Mouse (Mus musculus): ENCODE results near the gene Birc2. TPM values are rescaled to one million over a fixed set of nuclear protein-coding genes. Genes with fewer than 3 reads are reported as not detected.

Birc2 gene
- polyA plus RNA-seq, 1 experiment from 2014 or later = 26.6 TPM

DNA sequence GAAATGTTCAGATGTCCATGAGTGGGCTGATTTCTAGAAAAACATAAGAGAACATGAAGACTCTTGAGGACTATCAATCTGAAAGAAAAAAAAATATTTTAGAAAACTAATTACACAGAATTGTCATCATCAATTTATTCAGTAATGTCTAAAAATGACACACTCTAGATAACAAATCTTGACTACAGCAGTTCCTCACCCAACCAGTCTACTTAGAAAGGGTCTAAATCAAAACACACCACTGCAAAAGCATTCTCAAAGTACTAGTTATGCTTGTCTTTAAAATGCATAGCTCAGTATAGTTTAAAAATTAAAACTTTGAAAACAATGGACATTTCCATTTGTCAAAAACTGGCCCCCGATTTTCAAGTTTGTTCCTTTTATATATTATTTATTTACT is 1.6 kb downstream of the Birc2 start:
- Histone ChIP-seq H3K27ac (no peak overlapping the region), H3K9me3 (no peaks in the 10 kb centered on the region), H3K4me3 (peak overlapping the region; percentile 34), H3K36me3 (peaks cover 25% of the 10 kb centered on the region), H3K27me3 (ENCODE audit: insufficient read depth, poor library complexity, severe bottlenecking) (no peaks in the 10 kb centered on the region), H3K4me1 (replicated peaks) (peaks cover 28% of the 10 kb centered on the region)
- no peak for DNase-seq (ENCODE audit: low spot score)
- WGBS = 84% methylated on average over 1 of the region's 1 CpGs

DNA sequence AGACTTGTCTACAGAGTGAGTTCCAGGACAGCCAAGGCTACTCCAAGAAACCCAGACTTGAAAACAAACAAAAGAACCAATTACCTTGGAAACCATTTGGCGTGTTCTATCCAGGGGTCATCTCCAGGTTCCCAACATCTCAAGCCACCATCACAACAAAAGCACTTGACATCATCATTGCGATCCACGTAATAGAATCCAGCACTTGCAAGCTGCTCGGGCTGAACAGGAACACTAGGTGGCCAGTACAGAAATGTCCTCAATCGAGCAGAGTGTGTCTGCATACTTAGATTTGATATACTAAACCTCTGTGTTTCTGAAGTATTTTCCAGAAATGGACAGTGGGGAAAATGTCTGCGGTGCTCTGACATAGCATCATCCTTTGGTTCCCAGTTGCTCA is 3.4 kb downstream of the Birc2 start:
- WGBS = 92% methylated on average over 6 of the region's 6 CpGs
- Histone ChIP-seq H3K4me1 (replicated peaks) (peaks cover 35% of the 10 kb centered on the region), H3K36me3 (peaks cover 35% of the 10 kb centered on the region), H3K27ac (no peak overlapping the region), H3K9me3 (no peaks in the 10 kb centered on the region), H3K27me3 (ENCODE audit: insufficient read depth, poor library complexity, severe bottlenecking) (no peaks in the 10 kb centered on the region), H3K4me3 (peak overlapping the region; percentile 13; the same call in 1 of the 2 replicates)
- DNase-seq (ENCODE audit: low spot score) = no peak

DNA sequence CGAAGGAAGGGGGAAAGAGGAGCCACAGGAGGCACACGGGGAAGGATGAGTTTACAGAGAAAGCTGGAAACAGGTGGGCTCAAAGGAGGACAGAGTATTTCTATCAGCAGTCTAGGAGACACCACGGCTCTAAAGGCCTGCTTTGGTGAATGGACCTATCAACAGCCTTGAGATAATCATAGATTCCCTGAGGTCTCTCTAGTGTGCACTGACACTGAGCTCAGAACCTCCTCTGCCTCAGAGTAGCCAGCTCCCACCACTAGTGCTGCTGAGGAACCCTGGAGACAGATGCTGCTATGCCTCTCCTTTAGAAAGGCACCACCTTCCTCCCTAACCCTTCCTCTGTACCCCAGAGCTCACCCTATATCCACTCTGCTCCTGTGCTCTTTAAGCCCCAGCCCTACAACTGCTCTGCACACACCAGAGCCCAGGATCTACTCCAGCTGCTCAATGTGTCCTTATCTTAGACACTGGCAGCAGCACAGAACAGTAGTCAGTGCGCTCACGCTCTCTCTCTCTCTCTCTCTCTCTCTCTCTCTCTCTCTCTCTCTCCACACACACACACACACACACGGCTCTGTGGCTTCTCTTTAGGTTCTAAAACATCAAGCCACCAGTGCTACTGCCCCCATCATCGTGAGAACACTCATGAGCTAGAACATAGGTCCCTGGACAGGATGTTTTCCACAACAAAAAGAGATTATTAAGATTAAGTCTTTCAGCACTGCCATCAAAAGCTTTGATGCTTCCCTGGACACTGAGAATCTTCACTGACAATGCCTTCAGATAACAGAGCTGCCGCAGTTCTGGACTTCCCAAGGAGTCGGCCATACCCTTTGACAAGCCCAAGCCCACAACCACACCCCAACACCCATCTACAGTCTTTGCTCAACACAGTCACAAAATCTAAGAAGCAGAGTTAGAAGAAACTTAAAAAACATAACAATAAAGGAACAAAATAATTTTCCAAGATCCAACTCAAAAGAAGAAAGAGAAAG is 7.0 kb downstream of the Birc2 start:
- Histone ChIP-seq H3K27me3 (ENCODE audit: insufficient read depth, poor library complexity, severe bottlenecking) (no peaks in the 10 kb centered on the region), H3K9me3 (no peaks in the 10 kb centered on the region), H3K4me3 (no peak overlapping the region), H3K36me3 (peaks cover 56% of the 10 kb centered on the region), H3K4me1 (replicated peaks) (peaks cover 28% of the 10 kb centered on the region), H3K27ac (no peak overlapping the region)
- 87% methylated on average over 9 of the region's 9 CpGs for WGBS
- no peak for DNase-seq (ENCODE audit: low spot score)

DNA sequence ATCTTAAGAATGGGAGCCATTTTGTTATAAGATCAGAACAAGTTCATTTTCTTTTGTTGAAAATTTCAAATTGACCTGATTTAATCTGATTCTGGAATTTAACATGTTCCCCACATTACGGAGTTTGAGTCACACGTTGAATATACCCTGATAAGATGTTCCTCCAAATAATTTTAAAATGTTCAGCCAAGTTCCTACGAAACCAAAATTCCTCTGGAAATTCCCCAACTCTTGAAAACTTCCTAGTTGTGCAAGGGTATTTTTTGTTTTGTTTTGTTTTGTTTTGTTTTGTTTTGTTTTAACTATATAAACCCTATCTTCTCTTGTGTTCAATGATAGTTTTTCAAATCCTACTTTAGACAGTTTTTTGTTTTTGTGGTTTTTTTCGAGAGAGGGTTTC is 8.2 kb downstream of the Birc2 start:
- no peaks in the 10 kb centered on the region for H3K27me3 ChIP-seq (ENCODE audit: insufficient read depth, poor library complexity, severe bottlenecking)
- DNase-seq (ENCODE audit: low spot score) = no peak
- peaks cover 26% of the 10 kb centered on the region for H3K4me1 ChIP-seq (replicated peaks)
- H3K4me3 ChIP-seq = no peak overlapping the region
- no peaks in the 10 kb centered on the region for H3K9me3 ChIP-seq
- peaks cover 49% of the 10 kb centered on the region for H3K36me3 ChIP-seq
- no peak overlapping the region for H3K27ac ChIP-seq
- 92% methylated on average over 4 of the region's 4 CpGs for WGBS

DNA sequence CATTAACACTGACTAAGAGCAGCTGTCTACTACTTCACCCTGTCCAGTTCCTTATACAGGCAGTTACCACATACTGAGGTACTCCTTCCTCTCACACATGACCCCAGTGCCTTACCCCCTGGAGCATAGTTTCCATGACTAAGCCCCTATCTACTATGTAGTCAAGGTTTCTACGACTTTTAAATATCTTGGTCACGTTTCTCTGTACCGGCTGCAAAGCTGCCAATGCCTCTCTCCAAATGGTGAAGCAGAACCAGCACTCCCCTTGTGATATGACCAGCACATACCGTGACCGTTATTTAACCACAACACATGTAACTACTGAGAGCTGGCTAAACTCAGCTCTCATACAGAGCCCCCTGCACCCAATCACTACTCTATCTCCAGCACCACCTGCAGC is 11.9 kb downstream of the Birc2 start:
- Histone ChIP-seq H3K27ac (no peak overlapping the region), H3K4me1 (replicated peaks) (peaks cover 5% of the 10 kb centered on the region; the same call in 1 of the 2 replicates), H3K36me3 (peaks cover 67% of the 10 kb centered on the region), H3K9me3 (no peaks in the 10 kb centered on the region), H3K4me3 (no peak overlapping the region), H3K27me3 (ENCODE audit: insufficient read depth, poor library complexity, severe bottlenecking) (no peaks in the 10 kb centered on the region)
- 94% methylated on average over 5 of the region's 5 CpGs for WGBS
- no peak for DNase-seq (ENCODE audit: low spot score)

DNA sequence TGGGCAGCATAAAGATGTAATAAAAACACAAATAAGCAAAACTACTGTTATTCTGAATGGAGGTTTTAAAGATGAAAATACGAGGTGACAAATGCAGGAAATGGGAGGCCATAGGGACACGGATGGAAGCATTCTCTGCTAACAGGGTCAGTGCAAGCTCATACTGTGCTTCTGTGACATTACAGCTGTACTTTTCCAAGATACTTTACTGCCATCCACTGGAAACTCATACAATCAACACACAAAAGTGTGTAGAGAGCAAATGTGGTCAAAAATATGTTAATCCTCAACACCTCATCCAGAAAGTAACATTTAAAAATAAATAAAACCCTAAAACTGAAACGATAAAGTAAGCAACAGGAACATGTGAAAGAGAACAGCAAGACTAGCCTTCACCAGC is 14.1 kb downstream of the Birc2 start:
- Histone ChIP-seq H3K27ac (no peak overlapping the region), H3K27me3 (ENCODE audit: insufficient read depth, poor library complexity, severe bottlenecking) (no peaks in the 10 kb centered on the region), H3K4me3 (no peak overlapping the region), H3K4me1 (replicated peaks) (no peaks in the 10 kb centered on the region), H3K36me3 (peaks cover 76% of the 10 kb centered on the region), H3K9me3 (no peaks in the 10 kb centered on the region)
- no peak for DNase-seq (ENCODE audit: low spot score)
- 83% methylated on average over 3 of the region's 3 CpGs for WGBS

DNA sequence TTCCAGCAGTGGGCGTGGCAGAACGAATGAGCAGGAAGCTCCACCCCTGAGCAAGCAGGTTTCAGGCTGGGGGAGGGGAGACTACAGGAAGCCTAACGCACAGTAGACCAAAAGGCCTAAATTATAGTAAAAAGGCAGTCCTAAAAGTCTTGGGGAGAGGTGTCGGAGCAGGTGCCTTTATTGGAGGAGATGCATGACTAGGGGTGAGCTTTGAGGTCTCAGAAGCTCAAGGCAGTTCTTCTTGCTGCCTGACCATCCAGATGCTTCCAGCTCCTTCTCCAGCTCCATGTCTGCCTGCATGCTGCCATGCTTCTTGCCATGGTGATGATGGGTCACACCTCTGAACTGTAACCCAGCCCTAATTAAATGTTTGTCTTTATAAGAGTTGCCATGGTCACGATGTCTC is 31.8 kb downstream of the Birc2 start:
- H3K27ac ChIP-seq = no peak overlapping the region
- DNase-seq (ENCODE audit: low spot score) = no peak
- 58% methylated on average over 5 of the region's 5 CpGs for WGBS

DNA sequence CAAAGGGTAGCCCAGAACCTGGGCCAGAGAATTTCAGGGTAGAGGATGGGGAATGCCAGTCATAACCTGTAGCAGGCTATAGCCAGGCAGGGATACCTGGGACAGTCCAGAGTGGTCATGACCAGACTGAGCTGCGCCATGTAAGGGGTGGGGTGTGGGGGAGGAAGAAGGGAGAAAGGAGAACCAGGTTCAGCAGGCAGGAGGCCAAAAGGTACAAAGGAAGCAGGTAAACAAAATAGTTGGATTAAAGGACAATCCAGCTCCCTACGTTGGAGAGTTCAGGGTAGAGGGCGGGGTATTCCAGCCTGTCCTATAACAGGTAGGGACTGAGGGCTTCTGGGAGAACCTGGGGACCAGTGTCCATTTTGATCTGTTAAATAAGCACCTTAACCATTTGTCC is 38.3 kb downstream of the Birc2 start:
- no peaks in the 10 kb centered on the region for H3K4me1 ChIP-seq (replicated peaks)
- WGBS = 94% methylated on average over 3 of the region's 3 CpGs
- no peaks in the 10 kb centered on the region for H3K9me3 ChIP-seq

More for the DNA sequence above, 31.8 kb downstream of the Birc2 start:
- Histone ChIP-seq H3K27me3 (ENCODE audit: insufficient read depth, poor library complexity, severe bottlenecking) (no peaks in the 10 kb centered on the region), H3K4me1 (replicated peaks) (no peaks in the 10 kb centered on the region), H3K36me3 (no peaks in the 10 kb centered on the region), H3K9me3 (no peaks in the 10 kb centered on the region), H3K4me3 (no peak overlapping the region)

DNA sequence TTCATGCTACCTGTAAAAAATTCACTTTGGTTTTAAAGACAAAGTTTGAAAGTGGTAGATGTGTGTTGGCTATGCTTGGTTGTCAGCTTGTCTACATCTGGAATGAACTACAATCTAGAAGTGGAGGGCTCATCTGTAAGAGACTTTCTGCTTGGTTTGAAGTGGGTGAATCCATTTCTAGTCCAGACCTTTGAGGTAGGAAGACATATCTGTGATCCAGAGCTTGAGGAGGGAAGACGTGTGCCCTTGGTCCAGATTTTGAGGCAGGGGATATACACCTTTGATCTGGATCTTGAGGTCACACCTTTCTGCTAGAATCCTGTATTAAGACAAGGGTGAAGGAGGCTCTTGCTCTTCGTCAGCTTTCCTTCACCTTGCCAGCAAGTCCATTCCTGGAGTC is 39.3 kb downstream of the Birc2 start:
- no peaks in the 10 kb centered on the region for H3K4me1 ChIP-seq (replicated peaks)
- DNase-seq (ENCODE audit: low spot score) = no peak
- 88% methylated on average over 2 of the region's 2 CpGs for WGBS
- peaks cover 29% of the 10 kb centered on the region for H3K36me3 ChIP-seq
- H3K9me3 ChIP-seq = no peaks in the 10 kb centered on the region
- no peaks in the 10 kb centered on the region for H3K27me3 ChIP-seq (ENCODE audit: insufficient read depth, poor library complexity, severe bottlenecking)
- H3K27ac ChIP-seq = no peak overlapping the region
- H3K4me3 ChIP-seq = no peak overlapping the region

More for the DNA sequence above, 38.3 kb downstream of the Birc2 start:
- no peaks in the 10 kb centered on the region for H3K27me3 ChIP-seq (ENCODE audit: insufficient read depth, poor library complexity, severe bottlenecking)
- H3K27ac ChIP-seq = no peak overlapping the region
- no peak overlapping the region for H3K4me3 ChIP-seq
- DNase-seq (ENCODE audit: low spot score) = no peak
- peaks cover 19% of the 10 kb centered on the region for H3K36me3 ChIP-seq

DNA sequence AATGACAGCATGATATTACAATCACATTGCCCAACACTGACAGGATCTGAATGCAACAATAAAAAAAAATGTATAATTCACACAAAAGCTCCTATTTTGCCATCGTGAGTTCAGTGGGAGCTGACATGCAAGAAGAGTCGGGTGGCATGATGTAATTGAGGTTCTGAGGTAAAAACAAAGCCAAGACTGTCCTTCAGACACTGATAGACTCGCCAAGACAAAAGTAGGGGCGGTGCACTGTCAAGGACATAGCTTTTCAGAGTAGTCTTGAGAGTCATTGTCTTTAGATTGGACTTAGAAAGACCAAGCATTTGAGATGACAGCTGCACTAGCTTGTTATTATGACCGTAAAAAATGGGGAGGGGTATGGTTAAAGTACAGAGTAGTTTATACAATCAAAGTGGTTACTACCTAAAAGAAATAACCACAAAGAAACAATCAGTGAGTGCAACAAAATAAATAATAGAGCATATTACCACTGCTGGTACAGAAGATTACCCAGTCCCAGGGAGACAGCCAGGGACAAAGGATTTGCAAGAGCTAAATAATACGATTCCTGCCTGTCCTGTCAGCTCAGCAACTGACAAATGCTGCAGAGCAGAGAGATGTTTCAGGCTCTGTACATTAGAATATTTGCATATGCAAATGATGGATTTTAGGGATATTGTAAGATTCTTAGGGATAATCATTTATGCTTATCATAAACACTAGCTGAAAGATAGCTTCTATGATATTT is 40.6 kb downstream of the Birc2 start:
- Histone ChIP-seq H3K36me3 (peaks cover 42% of the 10 kb centered on the region), H3K27ac (no peak overlapping the region), H3K9me3 (no peaks in the 10 kb centered on the region), H3K4me3 (no peak overlapping the region), H3K4me1 (replicated peaks) (no peaks in the 10 kb centered on the region), H3K27me3 (ENCODE audit: insufficient read depth, poor library complexity, severe bottlenecking) (no peaks in the 10 kb centered on the region)
- WGBS = 64% methylated on average over 6 of the region's 6 CpGs
- no peak for DNase-seq (ENCODE audit: low spot score)

DNA sequence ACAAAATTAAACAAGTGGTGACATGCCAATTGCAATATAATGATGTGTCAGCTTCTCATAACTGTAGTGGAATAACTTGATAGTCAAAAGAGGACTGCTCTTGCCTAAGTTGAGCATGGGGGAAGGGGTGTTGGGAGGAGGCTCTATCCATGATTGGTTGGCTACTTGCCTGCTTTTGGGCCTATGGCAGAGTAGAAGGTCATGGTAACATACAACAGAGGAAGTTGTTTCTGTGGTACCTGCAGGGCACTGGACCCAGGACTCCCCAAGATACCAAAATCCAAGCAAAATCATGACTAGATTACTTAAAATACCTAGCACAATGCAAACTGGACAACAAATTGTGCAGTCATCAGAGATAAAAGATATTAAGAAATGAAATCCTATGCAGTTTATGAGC is 41.3 kb downstream of the Birc2 start:
- Histone ChIP-seq H3K9me3 (no peaks in the 10 kb centered on the region), H3K27me3 (ENCODE audit: insufficient read depth, poor library complexity, severe bottlenecking) (no peaks in the 10 kb centered on the region), H3K4me1 (replicated peaks) (no peaks in the 10 kb centered on the region), H3K36me3 (peaks cover 49% of the 10 kb centered on the region), H3K27ac (no peak overlapping the region), H3K4me3 (no peak overlapping the region)
- no peak for DNase-seq (ENCODE audit: low spot score)

DNA sequence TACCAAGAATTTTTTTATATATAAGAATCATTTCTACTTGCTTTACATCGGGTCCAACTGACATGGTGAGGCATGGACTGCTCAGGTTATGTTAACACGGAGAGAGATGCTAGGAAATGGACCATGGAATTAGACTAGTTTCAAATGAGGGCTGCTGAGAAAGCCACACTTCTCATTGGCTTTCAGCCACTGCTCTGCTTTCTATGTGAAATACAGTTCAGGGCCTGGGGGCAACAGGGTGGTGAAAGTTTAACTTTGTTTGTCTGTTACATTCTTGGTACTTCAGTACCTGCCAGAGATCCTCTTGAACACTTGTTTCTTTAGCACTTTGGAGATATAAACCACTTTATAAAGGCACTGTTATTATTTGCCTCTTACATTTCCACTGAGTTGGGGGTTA is 43.3 kb downstream of the Birc2 start:
- Histone ChIP-seq H3K36me3 (peaks cover 65% of the 10 kb centered on the region), H3K4me1 (replicated peaks) (no peaks in the 10 kb centered on the region), H3K4me3 (no peak overlapping the region), H3K27ac (no peak overlapping the region), H3K9me3 (no peaks in the 10 kb centered on the region), H3K27me3 (ENCODE audit: insufficient read depth, poor library complexity, severe bottlenecking) (no peaks in the 10 kb centered on the region)
- 90% methylated on average over 2 of the region's 2 CpGs for WGBS
- no peak for DNase-seq (ENCODE audit: low spot score)

DNA sequence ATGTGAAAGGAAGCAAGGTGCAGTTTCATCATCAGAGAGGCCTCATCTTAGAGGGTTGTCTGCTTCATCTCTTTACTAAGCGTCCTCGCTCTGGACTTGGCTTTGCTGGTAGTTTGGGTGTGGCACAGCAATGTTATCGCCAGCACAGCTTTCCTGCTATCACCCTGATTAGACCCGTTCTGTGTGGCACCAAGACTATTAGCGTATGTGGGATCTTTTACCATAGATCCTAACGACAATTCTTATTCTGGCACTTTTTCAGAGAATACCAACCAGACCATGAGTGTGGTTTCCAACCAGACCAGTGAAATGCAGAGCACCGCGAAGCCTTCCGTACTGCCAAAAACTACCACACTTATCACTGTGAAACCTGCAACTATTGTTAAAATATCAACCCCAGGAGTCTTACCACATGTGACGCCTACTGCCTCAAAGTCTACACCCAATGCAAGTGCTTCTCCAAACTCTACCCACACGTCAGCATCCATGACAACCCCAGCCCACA is 46.2 kb downstream of the Birc2 start:
- Histone ChIP-seq H3K9me3 (no peaks in the 10 kb centered on the region), H3K27me3 (ENCODE audit: insufficient read depth, poor library complexity, severe bottlenecking) (no peaks in the 10 kb centered on the region), H3K27ac (no peak overlapping the region), H3K4me1 (replicated peaks) (peaks cover 6% of the 10 kb centered on the region; the same call in 1 of the 2 replicates), H3K36me3 (peaks cover 72% of the 10 kb centered on the region), H3K4me3 (no peak overlapping the region)
- DNase-seq (ENCODE audit: low spot score) = no peak
- 93% methylated on average over 11 of the region's 11 CpGs for WGBS

Measured in hindbrain, embryonic 10.5 days (tissue).